Mouse (Mus musculus): ENCODE measurements around the gene Il1f8. TPM values are rescaled to one million over a fixed set of nuclear protein-coding genes. Genes with fewer than 3 reads are reported as not detected.
"Not testable (repeated sequence)": the region's sequence is repeated elsewhere in the genome, so short reads cannot be mapped to it uniquely, and the experiment has no call there.

Il1f8 gene
- not detected in 2 replicates for polyA plus RNA-seq (2015; fragmentation: Nextera tagmentation; extraction: Ambion mirVana)

- Histone ChIP-seq H3K9me3 (no peaks in the 10 kb centered on the region), H3K9ac (no peak within 1 kb of the TSS), H3K4me1 (replicated peaks) (no peaks in the 10 kb centered on the region), H3K36me3 (no peaks in the 10 kb centered on the region), H3K27ac (no peak within 1 kb of the TSS), H3K27me3 (no peaks in the 10 kb centered on the region), H3K4me3 (no peak within 1 kb of the TSS), H3K4me2 (no peak within 1 kb of the TSS)
- no peak for ATAC-seq (ENCODE audit: low FRiP score)
- 84% methylated on average over 2 of the region's 2 CpGs for WGBS
These were observed at the start of gene Il1f8 for GRCm38 (mm10) chr2:24152861-24153260. Il1f8 (plus strand) TSS chr2:24153161.

GRCm38 (mm10) chr2:24103619-24104289 is 49.2 kb upstream of the Il1f8 start:
- Histone ChIP-seq H3K9me3 (no peaks in the 10 kb centered on the region), H3K36me3 (no peaks in the 10 kb centered on the region), H3K4me2 (no peak overlapping the region), H3K9ac (no peak overlapping the region), H3K4me1 (replicated peaks) (no peaks in the 10 kb centered on the region), H3K27ac (no peak overlapping the region), H3K27me3 (no peaks in the 10 kb centered on the region), H3K4me3 (no peak overlapping the region)
- WGBS: 88% methylated on average over 4 of the region's 4 CpGs
- ATAC-seq (ENCODE audit: low FRiP score): no peak

- no peaks in the 10 kb centered on the region for H3K9me3 ChIP-seq
- H3K36me3 ChIP-seq: no peaks in the 10 kb centered on the region
- H3K27ac ChIP-seq: no peak overlapping the region
- no peak overlapping the region for H3K9ac ChIP-seq
- no peak for ATAC-seq (ENCODE audit: low FRiP score)
- no peaks in the 10 kb centered on the region for H3K4me1 ChIP-seq (replicated peaks)
- no peak overlapping the region for H3K4me2 ChIP-seq
- H3K27me3 ChIP-seq: no peaks in the 10 kb centered on the region
- H3K4me3 ChIP-seq: no peak overlapping the region
These were observed 43.9 kb upstream of the Il1f8 start for GRCm38 (mm10) chr2:24109085-24109484.

GRCm38 (mm10) chr2:24134373-24134772 is 18.6 kb upstream of the Il1f8 start:
- ATAC-seq (ENCODE audit: low FRiP score): no peak
- H3K4me2 ChIP-seq: no peak overlapping the region
- no peaks in the 10 kb centered on the region for H3K4me1 ChIP-seq (replicated peaks)
- H3K36me3 ChIP-seq: no peaks in the 10 kb centered on the region
- H3K4me3 ChIP-seq: no peak overlapping the region
- no peaks in the 10 kb centered on the region for H3K9me3 ChIP-seq
- no peak overlapping the region for H3K27ac ChIP-seq
- no peaks in the 10 kb centered on the region for H3K27me3 ChIP-seq
- H3K9ac ChIP-seq: no peak overlapping the region
- 83% methylated on average over 1 of the region's 1 CpGs for WGBS

- H3K4me1 ChIP-seq (replicated peaks); H3K9me3 ChIP-seq; H3K27me3 ChIP-seq; H3K4me3 ChIP-seq; H3K9ac ChIP-seq; H3K27ac ChIP-seq; H3K36me3 ChIP-seq: not testable (repeated sequence)
- WGBS: 13% methylated on average over 14 of the region's 14 CpGs
- ATAC-seq (ENCODE audit: low FRiP score): peak; percentile 87
- H3K4me2 ChIP-seq: peak overlapping the region; percentile 39
These were observed 28.8 kb downstream of the Il1f8 start for GRCm38 (mm10) chr2:24181683-24182331.

- H3K4me3 ChIP-seq; H3K9ac ChIP-seq; H3K27me3 ChIP-seq; H3K36me3 ChIP-seq; H3K27ac ChIP-seq; H3K4me1 ChIP-seq (replicated peaks); H3K9me3 ChIP-seq: not testable (repeated sequence)
- 71% methylated on average over 13 of the region's 13 CpGs for WGBS
- H3K4me2 ChIP-seq: peak overlapping the region; percentile 39
- peak; percentile 66; the same call in 1 of the 2 replicates for ATAC-seq (ENCODE audit: low FRiP score)
These were observed 29.6 kb downstream of the Il1f8 start for GRCm38 (mm10) chr2:24182423-24183147.

GRCm38 (mm10) chr2:24184092-24184491 is 31.1 kb downstream of the Il1f8 start:
- H3K9ac ChIP-seq; H3K36me3 ChIP-seq; H3K27me3 ChIP-seq; H3K9me3 ChIP-seq; ATAC-seq (ENCODE audit: low FRiP score); H3K4me1 ChIP-seq (replicated peaks); H3K4me2 ChIP-seq; H3K4me3 ChIP-seq; H3K27ac ChIP-seq: not testable (repeated sequence)

GRCm38 (mm10) chr2:24186176-24186575 is 33.2 kb downstream of the Il1f8 start, which contains the start of gene Il1f9:
Il1f9 (plus strand) TSS chr2:24186476.
- WGBS: 96% methylated on average over 1 of the region's 1 CpGs
- no peak for ATAC-seq (ENCODE audit: low FRiP score)
- H3K9me3 ChIP-seq: no peaks in the 10 kb centered on the region
- no peak within 1 kb of the TSS for H3K4me3 ChIP-seq
- no peaks in the 10 kb centered on the region for H3K4me1 ChIP-seq (replicated peaks)
- H3K4me2 ChIP-seq: no peak within 1 kb of the TSS
- no peaks in the 10 kb centered on the region for H3K27me3 ChIP-seq
- H3K27ac ChIP-seq: no peak within 1 kb of the TSS
- H3K9ac ChIP-seq: no peak within 1 kb of the TSS
- H3K36me3 ChIP-seq: no peaks in the 10 kb centered on the region

GRCm38 (mm10) chr2:24187585-24187984 is 34.6 kb downstream of the Il1f8 start:
- no peak overlapping the region for H3K4me2 ChIP-seq
- H3K9me3 ChIP-seq: no peaks in the 10 kb centered on the region
- no peaks in the 10 kb centered on the region for H3K36me3 ChIP-seq
- no peaks in the 10 kb centered on the region for H3K27me3 ChIP-seq
- no peak overlapping the region for H3K9ac ChIP-seq
- no peak for ATAC-seq (ENCODE audit: low FRiP score)
- H3K4me1 ChIP-seq (replicated peaks): no peaks in the 10 kb centered on the region
- H3K27ac ChIP-seq: no peak overlapping the region
- no peak overlapping the region for H3K4me3 ChIP-seq
- 86% methylated on average over 6 of the region's 6 CpGs for WGBS

- Histone ChIP-seq H3K4me3 (no peak overlapping the region), H3K9me3 (no peaks in the 10 kb centered on the region), H3K4me1 (replicated peaks) (no peaks in the 10 kb centered on the region), H3K9ac (no peak overlapping the region), H3K27me3 (no peaks in the 10 kb centered on the region), H3K36me3 (no peaks in the 10 kb centered on the region), H3K4me2 (no peak overlapping the region), H3K27ac (no peak overlapping the region)
- WGBS: 65% methylated on average over 1 of the region's 1 CpGs
- ATAC-seq (ENCODE audit: low FRiP score): no peak
These were observed 35.2 kb downstream of the Il1f8 start for GRCm38 (mm10) chr2:24188189-24188588.

Measured in hindbrain, embryonic 13.5 days (tissue).